Mouse (Mus musculus): ENCODE measurements around the gene Adgrl4.

The Adgrl4 gene

GRCm38 (mm10) chr3:151505606-151506005, 67.9 kb downstream of the Adgrl4 start:
- no peak for DNase-seq (ENCODE audit: low spot score in 2 of 2)

DNA sequence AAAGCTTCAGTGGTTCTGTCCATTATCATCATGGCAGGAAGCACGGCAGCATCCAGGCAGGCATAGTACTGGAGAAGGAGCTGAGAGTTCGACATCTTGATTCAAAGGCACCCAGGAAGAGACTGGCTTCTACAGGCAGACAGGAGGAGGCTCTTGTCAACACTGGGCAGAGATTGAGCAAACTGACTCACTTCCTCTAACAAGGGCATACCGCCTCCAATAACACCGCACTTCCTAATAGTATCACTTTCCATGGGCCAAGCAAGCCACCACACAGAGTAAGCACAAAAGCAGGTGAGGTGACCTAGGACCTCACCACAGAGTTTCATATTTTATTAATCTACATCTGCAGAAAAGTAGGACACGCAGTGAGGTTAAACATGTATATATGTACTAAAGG, 73.5 kb downstream of the Adgrl4 start:
- no peak for DNase-seq (ENCODE audit: low spot score in 2 of 2)

DNA sequence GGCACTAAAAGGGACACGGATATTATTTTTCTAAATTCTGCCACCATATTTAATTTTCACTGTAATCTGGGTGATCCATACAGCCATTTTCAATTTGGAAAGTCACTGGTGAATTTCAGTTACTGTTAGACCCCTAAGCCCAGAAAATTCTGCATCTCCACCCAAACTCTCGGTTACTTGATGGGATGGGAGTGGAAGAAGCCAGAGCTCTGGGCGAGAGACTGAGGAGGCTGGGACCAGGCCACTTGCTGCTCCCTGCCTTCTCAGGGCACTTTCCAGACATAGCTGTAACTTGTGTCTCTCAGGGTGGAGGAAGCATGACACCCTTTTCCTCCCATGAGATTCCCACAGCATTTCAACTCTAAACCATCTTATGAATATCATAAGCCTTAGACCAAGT, 109.5 kb downstream of the Adgrl4 start:
- DNase-seq (ENCODE audit: low spot score in 2 of 2), result no peak

GRCm38 (mm10) chr3:151551002-151551401, 113.3 kb downstream of the Adgrl4 start:
- no peak for DNase-seq (ENCODE audit: low spot score in 2 of 2)

GRCm38 (mm10) chr3:151556635-151557034, 118.9 kb downstream of the Adgrl4 start:
- no peak for DNase-seq (ENCODE audit: low spot score in 2 of 2)

DNA sequence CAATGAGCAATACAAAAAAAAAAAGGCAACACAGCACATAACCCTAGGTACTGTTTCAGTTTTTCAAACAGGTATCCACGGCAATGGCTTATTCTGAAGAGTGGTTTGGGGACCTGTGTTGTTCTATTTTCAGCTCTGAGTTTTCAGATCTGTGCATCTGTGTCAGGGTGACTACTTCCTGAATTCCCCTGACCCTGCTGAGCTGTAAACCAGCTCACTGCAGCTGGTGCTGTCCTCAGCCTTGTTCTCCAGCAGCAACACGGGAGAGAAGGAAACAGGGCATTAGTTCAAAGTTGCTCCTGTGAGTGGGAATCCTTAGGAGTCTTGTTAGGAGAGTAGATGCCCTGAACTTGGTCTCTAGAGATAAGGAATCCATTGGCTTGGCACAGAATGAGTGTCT, 119.4 kb downstream of the Adgrl4 start:
- no peak for DNase-seq (ENCODE audit: low spot score in 2 of 2)

DNA sequence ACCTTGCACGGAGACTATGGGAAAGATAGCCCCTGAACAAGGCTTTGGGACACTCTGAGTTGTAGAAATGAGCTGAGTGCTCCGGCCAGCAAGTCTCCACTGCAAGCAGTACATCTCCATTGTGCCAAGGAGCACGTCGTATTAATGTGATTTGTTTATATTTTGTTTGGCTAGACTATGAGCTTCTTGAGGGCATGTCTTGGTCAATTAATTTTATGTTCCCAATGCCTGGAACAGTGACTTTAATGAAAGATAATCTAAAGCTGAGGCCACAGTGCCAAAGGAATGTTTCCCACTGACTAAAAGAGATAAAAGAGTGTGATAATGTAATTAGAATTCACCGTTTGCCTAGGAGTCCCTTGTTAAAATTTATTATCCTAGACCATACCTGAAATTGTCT, 119.9 kb downstream of the Adgrl4 start:
- no peak for DNase-seq (ENCODE audit: low spot score in 2 of 2)

DNA sequence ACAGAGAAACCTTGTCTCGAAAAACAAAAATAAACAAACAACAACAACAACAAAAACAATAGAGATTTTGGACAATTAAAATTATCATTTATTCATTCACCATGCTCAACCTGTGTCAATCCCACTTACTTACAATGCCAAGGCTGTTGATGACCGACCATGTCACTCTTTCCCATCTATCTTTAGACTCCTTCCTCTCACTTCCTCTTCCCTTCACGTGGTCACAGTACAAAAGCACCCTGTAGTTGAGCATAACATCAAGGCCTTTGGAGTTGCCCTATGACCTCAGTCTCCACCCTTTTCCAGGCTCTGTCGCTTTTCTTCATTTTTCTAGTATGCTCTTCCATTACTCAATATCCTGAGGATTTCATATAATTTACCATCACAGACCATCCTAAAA, 120.7 kb downstream of the Adgrl4 start:
- DNase-seq (ENCODE audit: low spot score in 2 of 2), result no peak

GRCm38 (mm10) chr3:151565664-151566621, 128.3 kb downstream of the Adgrl4 start:
- DNase-seq (ENCODE audit: low spot score in 2 of 2), result no peak

DNA sequence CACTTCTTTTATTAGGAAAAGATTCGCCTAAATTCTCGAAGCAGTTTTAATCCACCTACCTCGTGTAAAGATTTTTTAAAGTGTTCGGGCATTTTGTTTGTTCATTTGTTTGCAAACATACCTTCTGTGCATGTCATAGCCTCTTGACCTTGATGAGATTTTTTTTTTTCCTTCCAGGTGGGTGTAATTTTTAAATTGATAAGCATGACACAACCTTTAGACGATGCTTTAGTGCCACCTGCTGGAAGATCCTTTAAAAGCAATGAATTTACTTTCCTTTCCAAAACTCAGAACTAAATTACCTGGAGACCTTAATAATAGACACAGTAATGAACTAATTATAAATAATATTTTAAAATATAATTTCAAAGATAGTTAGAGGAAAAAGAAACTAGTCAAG, 128.9 kb downstream of the Adgrl4 start:
- DNase-seq (ENCODE audit: low spot score in 2 of 2), result no peak

GRCm38 (mm10) chr3:151567541-151567940, 129.9 kb downstream of the Adgrl4 start:
- DNase-seq (ENCODE audit: low spot score in 2 of 2), result no peak

DNA sequence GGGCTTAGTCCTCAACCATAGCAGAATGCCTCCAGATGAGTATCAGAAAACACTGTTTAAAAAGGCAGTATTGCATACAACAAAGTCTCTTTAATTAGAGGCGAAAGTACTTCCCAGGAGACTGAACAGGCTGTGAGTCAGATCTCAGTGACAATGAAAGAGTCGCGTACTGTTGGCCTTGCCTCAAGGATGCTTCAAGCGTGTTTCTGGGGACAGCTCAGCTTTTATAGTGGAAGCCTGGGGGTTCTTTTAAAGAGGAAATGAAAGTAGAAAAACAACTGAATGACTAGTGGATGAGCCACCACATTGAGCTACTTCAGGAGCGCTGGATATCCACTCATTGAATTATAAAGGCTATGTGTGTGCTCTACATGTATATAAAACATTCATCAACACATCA, 134.4 kb downstream of the Adgrl4 start:
- no peak for DNase-seq (ENCODE audit: low spot score in 2 of 2)

- DNase-seq (ENCODE audit: low spot score in 2 of 2), result no peak
Measured at GRCm38 (mm10) chr3:151575292-151575691, 137.6 kb downstream of the Adgrl4 start.

DNA sequence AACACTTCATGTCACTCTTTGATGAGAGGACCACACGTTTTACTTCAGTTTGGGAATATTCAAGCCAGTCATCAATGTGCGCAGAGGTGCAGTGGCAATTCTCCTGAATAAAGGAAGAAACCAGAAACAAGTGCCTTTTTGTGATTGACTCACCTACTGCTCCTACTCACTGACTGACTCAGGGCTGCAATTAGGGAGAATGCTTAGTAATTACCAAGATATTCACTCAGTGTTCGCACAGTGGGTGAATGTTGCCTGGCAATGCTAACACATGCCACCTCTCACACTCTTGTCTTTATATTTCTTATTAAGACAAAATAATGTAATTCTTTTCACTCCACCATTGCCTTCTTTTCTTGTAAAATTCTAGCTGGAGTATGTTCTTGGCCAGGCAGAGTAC, 138.5 kb downstream of the Adgrl4 start:
- DNase-seq (ENCODE audit: low spot score in 2 of 2), result peak in 1 of 2 experiments; percentile 18

DNA sequence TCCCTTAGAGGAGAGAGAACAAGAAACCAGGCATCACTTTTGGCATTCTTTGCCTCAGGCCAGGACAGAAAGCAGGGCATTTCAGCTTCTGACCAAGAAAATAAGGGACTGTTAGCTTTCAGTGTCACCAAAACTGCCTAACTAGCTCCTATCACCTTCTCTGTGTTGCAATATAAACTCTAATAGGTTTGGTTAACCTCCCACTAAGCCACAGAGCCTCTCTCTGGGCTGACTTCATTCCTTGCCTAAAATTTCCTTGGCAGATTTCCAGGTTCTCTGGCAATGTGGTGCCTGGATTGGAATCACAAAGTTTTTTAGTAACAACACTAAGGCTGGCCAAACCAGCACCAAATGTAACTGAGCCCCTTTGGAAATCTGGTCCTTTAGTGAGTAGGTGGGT, 154.2 kb downstream of the Adgrl4 start:
- DNase-seq (ENCODE audit: low spot score in 2 of 2), result no peak

Data from right cerebral cortex, postnatal 36 days (tissue).